Mouse (Mus musculus): ENCODE measurements around the gene Mrps15. TPM values are rescaled to one million over a fixed set of nuclear protein-coding genes. Genes with fewer than 3 reads are reported as not detected.

Mrps15 gene
- polyA plus RNA-seq, 1 experiment from 2014 or later = 128 TPM

DNA sequence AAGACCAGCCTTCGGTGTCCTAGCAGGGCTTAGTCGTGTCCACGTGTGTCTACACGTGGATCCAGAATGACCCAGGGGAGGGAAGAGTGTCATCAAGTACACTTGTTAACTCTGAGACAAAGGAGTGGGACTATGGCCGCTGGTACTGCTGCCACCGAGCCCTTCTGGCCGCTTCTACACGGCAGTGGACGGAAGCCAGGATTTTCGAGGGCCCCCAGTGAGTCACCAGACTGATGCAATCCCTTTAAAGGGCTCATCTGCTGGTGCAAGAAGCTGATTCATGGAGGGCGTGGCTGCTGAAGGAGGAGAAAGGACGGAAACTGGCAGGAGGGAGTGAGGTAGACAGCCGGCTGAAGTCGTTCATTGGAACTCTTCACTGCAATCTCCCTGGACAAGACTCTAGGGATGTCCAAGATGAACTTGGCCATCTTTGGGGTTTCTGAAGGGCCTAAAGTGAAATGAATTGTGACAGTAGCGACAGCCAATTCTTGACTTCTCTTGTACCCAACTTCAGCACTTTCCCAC, 56.4 kb downstream of the Mrps15 start:
- peak; percentile 71 for ATAC-seq (replicated peaks; ENCODE audit: extremely low read depth, insufficient read depth, low FRiP score)
- under 1% methylated on average over 15 of the region's 15 CpGs for WGBS
- peak overlapping the region; percentile 92 for H3K27ac ChIP-seq (ENCODE audit: low read length)
- H3K36me3 ChIP-seq (ENCODE audit: control insufficient read depth, insufficient read depth) = no peaks in the 10 kb centered on the region
- H3K4me2 ChIP-seq (ENCODE audit: low read depth, low read length) = peak overlapping the region; percentile 79
- peak overlapping the region; percentile 58 for H3K9ac ChIP-seq (ENCODE audit: low read length)
- H3K27me3 ChIP-seq (ENCODE audit: control insufficient read depth, insufficient read depth, low read length) = no peaks in the 10 kb centered on the region
- H3K9me3 ChIP-seq (replicated peaks; ENCODE audit: control insufficient read depth, low read length) = no peaks in the 10 kb centered on the region
- peaks cover 52% of the 10 kb centered on the region for H3K4me1 ChIP-seq (ENCODE audit: control insufficient read depth, insufficient read depth, low read length)
- peak overlapping the region; percentile 91 for H3K4me3 ChIP-seq (ENCODE audit: low read length)

DNA sequence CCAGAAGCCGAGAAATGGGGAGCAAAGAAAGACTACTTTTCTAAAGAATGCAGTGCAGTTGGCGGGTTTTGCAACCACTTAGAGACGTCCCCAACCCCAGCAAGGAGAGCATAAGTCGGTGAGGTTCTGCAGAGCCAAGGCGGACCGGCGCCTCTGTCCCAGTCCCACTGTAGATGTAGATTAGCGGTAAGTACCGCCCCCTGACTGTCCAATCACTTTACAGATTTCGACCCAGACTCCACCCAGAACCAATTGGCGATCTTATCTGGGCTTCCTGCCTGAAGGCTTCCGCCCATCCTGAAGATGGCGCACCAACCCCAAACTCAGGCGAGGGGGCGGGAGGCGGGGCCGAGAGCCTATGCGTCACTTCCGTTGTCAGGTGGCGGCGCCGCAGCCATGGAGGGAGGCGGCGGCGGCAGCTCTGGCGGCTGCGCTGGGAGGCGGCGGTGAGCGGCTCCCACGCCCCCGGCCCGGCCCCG, 56.9 kb downstream of the Mrps15 start, which contains the start of gene Stk40:
Gene Stk40 (plus strand): TSS at position 368 of the 479 bp plus-strand sequence.
- Histone ChIP-seq H3K4me2 (ENCODE audit: low read depth, low read length) (peak within 1 kb of the TSS; percentile 97), H3K27me3 (ENCODE audit: control insufficient read depth, insufficient read depth, low read length) (no peaks in the 10 kb centered on the region), H3K9me3 (replicated peaks; ENCODE audit: control insufficient read depth, low read length) (no peaks in the 10 kb centered on the region), H3K4me1 (ENCODE audit: control insufficient read depth, insufficient read depth, low read length) (peaks cover 55% of the 10 kb centered on the region), H3K4me3 (ENCODE audit: low read length) (peak within 1 kb of the TSS; percentile 91), H3K36me3 (ENCODE audit: control insufficient read depth, insufficient read depth) (no peaks in the 10 kb centered on the region), H3K9ac (ENCODE audit: low read length) (peak within 1 kb of the TSS; percentile 93), H3K27ac (ENCODE audit: low read length) (peak within 1 kb of the TSS; percentile 92)
- under 1% methylated on average over 33 of the region's 34 CpGs for WGBS
- ATAC-seq (replicated peaks; ENCODE audit: extremely low read depth, insufficient read depth, low FRiP score) = peak; percentile 95

DNA sequence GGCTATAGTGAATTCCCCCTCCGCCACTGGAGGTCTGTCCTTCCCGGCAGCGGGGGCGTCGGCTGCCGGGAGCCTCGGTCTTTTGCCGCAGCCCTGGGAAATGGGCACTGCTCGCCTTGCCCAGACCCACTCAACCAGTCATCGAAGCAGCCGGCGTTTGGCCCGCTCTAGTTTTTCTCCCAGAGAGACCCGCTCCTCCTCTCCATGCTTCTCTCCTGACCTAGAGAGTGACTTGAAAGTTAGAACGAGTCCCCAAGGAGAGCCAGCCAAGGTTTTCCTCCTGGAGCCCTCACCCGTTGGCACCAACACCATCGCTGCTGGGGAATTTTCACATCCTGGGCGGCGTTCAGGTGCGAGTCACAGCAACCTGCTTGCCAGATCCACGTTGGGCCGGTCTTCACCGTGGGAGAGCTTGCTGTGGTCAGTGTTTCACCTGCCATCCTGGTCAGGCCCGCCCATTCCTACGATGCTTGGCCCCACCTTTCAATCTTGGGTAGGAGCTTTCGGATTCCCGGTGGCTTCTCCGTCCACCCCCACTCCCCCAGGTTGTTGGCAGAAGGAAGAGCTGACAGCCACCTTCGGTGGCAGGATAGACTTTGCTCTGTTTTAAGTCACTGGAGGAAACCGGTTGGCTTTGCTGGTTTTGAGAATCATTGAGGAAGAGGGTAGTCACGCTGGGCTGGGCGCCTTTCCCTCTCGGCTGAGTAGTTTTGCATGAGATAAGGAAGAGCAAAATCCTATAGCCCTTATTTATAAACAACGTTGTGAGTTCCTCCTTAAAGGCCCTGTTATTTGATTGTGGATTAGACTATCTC, 57.7 kb downstream of the Mrps15 start:
- H3K9me3 ChIP-seq (replicated peaks; ENCODE audit: control insufficient read depth, low read length) = no peaks in the 10 kb centered on the region
- 2% methylated on average over 34 of the region's 34 CpGs for WGBS
- H3K9ac ChIP-seq (ENCODE audit: low read length) = peak overlapping the region; percentile 93
- H3K4me2 ChIP-seq (ENCODE audit: low read depth, low read length) = peak overlapping the region; percentile 97
- H3K27me3 ChIP-seq (ENCODE audit: control insufficient read depth, insufficient read depth, low read length) = no peaks in the 10 kb centered on the region
- H3K36me3 ChIP-seq (ENCODE audit: control insufficient read depth, insufficient read depth) = no peaks in the 10 kb centered on the region
- ATAC-seq (replicated peaks; ENCODE audit: extremely low read depth, insufficient read depth, low FRiP score) = 0 out of 2 replicates have a peak, but pooled peaks have one; percentile 0
- peak overlapping the region; percentile 80 for H3K27ac ChIP-seq (ENCODE audit: low read length)
- H3K4me3 ChIP-seq (ENCODE audit: low read length) = peak overlapping the region; percentile 91
- H3K4me1 ChIP-seq (ENCODE audit: control insufficient read depth, insufficient read depth, low read length) = peaks cover 56% of the 10 kb centered on the region

Other genes starting within 250 kb of the Mrps15 start
- 0.72 TPM in 2 replicates for gene Csf3r, start 22.4 kb upstream of the Mrps15 start, polyA plus RNA-seq (2015; fragmentation: Nextera tagmentation; extraction: Ambion mirVana)
- 7.4 and 8.3 TPM in 2 replicates for gene Oscp1, start 11.6 kb downstream of the Mrps15 start, polyA plus RNA-seq (2015; fragmentation: Nextera tagmentation; extraction: Ambion mirVana)
- gene Lsm10, start 49.7 kb downstream of the Mrps15 start, polyA plus RNA-seq (2015; fragmentation: Nextera tagmentation; extraction: Ambion mirVana) = 41.7 and 47.2 TPM in 2 replicates
- gene Stk40, start 57.0 kb downstream of the Mrps15 start, polyA plus RNA-seq (2015; fragmentation: Nextera tagmentation; extraction: Ambion mirVana) = 24.5 and 26.6 TPM in 2 replicates
- 29.5 TPM in 2 replicates for gene Eva1b, start 100.8 kb downstream of the Mrps15 start, polyA plus RNA-seq (2015; fragmentation: Nextera tagmentation; extraction: Ambion mirVana)
- 2.7 and 3.4 TPM in 2 replicates for gene Sh3d21, start 116.6 kb downstream of the Mrps15 start, polyA plus RNA-seq (2015; fragmentation: Nextera tagmentation; extraction: Ambion mirVana)
- gene Thrap3, start 155.8 kb downstream of the Mrps15 start, polyA plus RNA-seq (2015; fragmentation: Nextera tagmentation; extraction: Ambion mirVana) = 137 and 143 TPM in 2 replicates
- gene Map7d1, start 209.4 kb downstream of the Mrps15 start, polyA plus RNA-seq (2015; fragmentation: Nextera tagmentation; extraction: Ambion mirVana) = 34.7 and 36.1 TPM in 2 replicates
- gene Trappc3, start 215.4 kb downstream of the Mrps15 start, polyA plus RNA-seq (2015; fragmentation: Nextera tagmentation; extraction: Ambion mirVana) = 78.1 and 81.3 TPM in 2 replicates
- gene Col8a2, start 239.9 kb downstream of the Mrps15 start, polyA plus RNA-seq (2015; fragmentation: Nextera tagmentation; extraction: Ambion mirVana) = 4.5 and 5.0 TPM in 2 replicates